Comparison of ENCODE assay signal across 28 mouse cellular contexts in genomic region chr11:12656450-12656849, GRCm38 (mm10).
DNase-seq lines count a peak whose midpoint lies in the region; ATAC-seq and TF ChIP-seq lines count a peak whose summit lies in the region.
"Had no signal": no experiment of that assay in that cellular context is flagged by ENCODE, and none has a peak within 500 bp of the region (broad histone marks: within the 10 kb centered on the region; RNA-seq: fewer than 3 reads in every experiment).

No protein-coding gene starts in this region.

- TF ChIP-seq POLR2A in brain, embryonic 14.5 days (IDR thresholded peaks at IDR 0.05; ENCODE audit: borderline replicate concordance, extremely low read depth, insufficient read depth, insufficient read length, poor library complexity, severe bottlenecking) = no peak

- H3K4me1 ChIP-seq in limb, embryonic 11.5 days (ENCODE audit: control insufficient read depth, insufficient read depth, low read length) = no peaks in the 10 kb centered on the region
- no peaks in the 10 kb centered on the region for H3K4me1 ChIP-seq in limb, embryonic 10.5 days
- H3K4me1 ChIP-seq in ES-E14 (ENCODE audit: control insufficient read depth in 2 of 2, insufficient read depth in 2 of 2, low read length in 2 of 2, poor library complexity in 1 of 2) = peaks cover 0 to 4% of the 10 kb centered on the region in 2 experiments; a peak in 2 of 4 replicates
- no peaks in the 10 kb centered on the region for H3K4me1 ChIP-seq in embryonic facial prominence, embryonic 10.5 days
- H3K4me1 ChIP-seq: embryonic facial prominence, embryonic 15.5 days; forebrain, embryonic 13.5 days; hindbrain, embryonic 13.5 days; limb, embryonic 15.5 days; liver, embryonic 13.5 days; neural tube, embryonic 13.5 days had no signal

- H3K36me3 ChIP-seq in limb, embryonic 11.5 days (ENCODE audit: control insufficient read depth, insufficient read depth, low read length) = no peaks in the 10 kb centered on the region
- no peaks in the 10 kb centered on the region for H3K36me3 ChIP-seq in limb, embryonic 10.5 days
- H3K36me3 ChIP-seq in ES-E14 (ENCODE audit: control insufficient read depth, insufficient read depth, low read length, poor library complexity, severe bottlenecking) = no peaks in the 10 kb centered on the region
- H3K36me3 ChIP-seq in embryonic facial prominence, embryonic 10.5 days (replicated peaks) = no peaks in the 10 kb centered on the region
- H3K36me3 ChIP-seq: embryonic facial prominence, embryonic 15.5 days; hindbrain, embryonic 13.5 days; limb, embryonic 15.5 days; liver, embryonic 13.5 days; neural tube, embryonic 13.5 days had no signal

- in situ Hi-C loops in ES-E14 (cut with MboI; ENCODE audit: low sequenced_read_pairs in 2 of 2, unreplicated experiment in 2 of 2) = no loop called here

- H3K9me3 ChIP-seq in limb, embryonic 11.5 days (ENCODE audit: control insufficient read depth, low read length) = no peaks in the 10 kb centered on the region
- H3K9me3 ChIP-seq in limb, embryonic 10.5 days (replicated peaks) = no peaks in the 10 kb centered on the region
- no peaks in the 10 kb centered on the region for H3K9me3 ChIP-seq in ES-E14 (ENCODE audit: control insufficient read depth, insufficient read depth, low read depth, low read length)
- H3K9me3 ChIP-seq in embryonic facial prominence, embryonic 10.5 days = no peaks in the 10 kb centered on the region
- H3K9me3 ChIP-seq: embryonic facial prominence, embryonic 15.5 days; forebrain, embryonic 13.5 days; hindbrain, embryonic 13.5 days; limb, embryonic 15.5 days; liver, embryonic 13.5 days; neural tube, embryonic 13.5 days had no signal

- no peaks in the 10 kb centered on the region for H3K27me3 ChIP-seq in limb, embryonic 11.5 days (ENCODE audit: control insufficient read depth, insufficient read depth, low read length)
- H3K27me3 ChIP-seq in limb, embryonic 10.5 days (ENCODE audit: low read depth, poor library complexity, severe bottlenecking) = no peaks in the 10 kb centered on the region
- H3K27me3 ChIP-seq in embryonic facial prominence, embryonic 10.5 days (replicated peaks; ENCODE audit: low read depth, poor library complexity, severe bottlenecking) = no peaks in the 10 kb centered on the region
- H3K27me3 ChIP-seq: embryonic facial prominence, embryonic 15.5 days; forebrain, embryonic 13.5 days; hindbrain, embryonic 13.5 days; limb, embryonic 15.5 days; liver, embryonic 13.5 days; neural tube, embryonic 13.5 days had no signal

- DNase-seq in limb, embryonic 11.5 days (ENCODE audit: low spot score) = peak; percentile 22
- no peak for DNase-seq in limb, embryonic 10.5 days (ENCODE audit: low spot score)
- peak; percentile 11 for DNase-seq in ES-E14 (ENCODE audit: low read depth, low spot score)
- peak; percentile 11 for DNase-seq in brain, embryonic 14.5 days (ENCODE audit: low read depth)
- DNase-seq in embryonic facial prominence, embryonic 10.5 days (ENCODE audit: low spot score) = peak; percentile 8
- DNase-seq in neural tube, embryonic 10.5 days (ENCODE audit: extremely low spot score, low spot score) = no peak
- DNase-seq in heart, adult 11 months = no peak
- DNase-seq: adrenal gland, postnatal 14 days; cerebellum, adult 2 months; cerebellum, postnatal 14 days; gastrocnemius, postnatal 14 days; heart, postnatal 36 days; liver, embryonic 13.5 days; lung, adult 18-20 months; retina, postnatal 1 day; right cerebral cortex, postnatal 14 days; thymus, postnatal 25 days had no signal

- no peak for TF ChIP-seq CTCF in brain, embryonic 14.5 days (IDR thresholded peaks at IDR 0.05; ENCODE audit: borderline replicate concordance, extremely low read depth, insufficient read depth, insufficient read length)

- no peak overlapping the region for H3K4me3 ChIP-seq in limb, embryonic 11.5 days (ENCODE audit: low read depth, low read length)
- H3K4me3 ChIP-seq in limb, embryonic 10.5 days = no peak overlapping the region
- H3K4me3 ChIP-seq in ES-E14 (ENCODE audit: insufficient read depth in 1 of 2, low read depth in 1 of 2, low read length in 2 of 2, poor library complexity in 1 of 2, severe bottlenecking in 1 of 2) = peak overlapping the region in 1 of 2 experiments; percentile 41; a peak in 2 of 4 replicates
- no peak overlapping the region for H3K4me3 ChIP-seq in embryonic facial prominence, embryonic 10.5 days
- H3K4me3 ChIP-seq: embryonic facial prominence, embryonic 15.5 days; forebrain, embryonic 13.5 days; hindbrain, embryonic 13.5 days; limb, embryonic 15.5 days; liver, embryonic 13.5 days; myocyte; neural tube, embryonic 13.5 days had no signal

- H3K9ac ChIP-seq in limb, embryonic 11.5 days (ENCODE audit: low read length) = no peak overlapping the region
- no peak overlapping the region for H3K9ac ChIP-seq in ES-E14 (ENCODE audit: insufficient read depth, low read depth, low read length, poor library complexity, severe bottlenecking)
- H3K9ac ChIP-seq: embryonic facial prominence, embryonic 15.5 days; forebrain, embryonic 13.5 days; hindbrain, embryonic 13.5 days; limb, embryonic 15.5 days; liver, embryonic 13.5 days; neural tube, embryonic 13.5 days had no signal

- WGBS in limb, embryonic 11.5 days = 43% methylated on average over 10 of the region's 10 CpGs
- WGBS in limb, embryonic 10.5 days = 47% methylated on average over 10 of the region's 10 CpGs
- WGBS in embryonic facial prominence, embryonic 10.5 days = 45% methylated on average over 10 of the region's 10 CpGs

- no peak overlapping the region for H3K4me2 ChIP-seq in limb, embryonic 11.5 days (ENCODE audit: low read depth, severe bottlenecking)
- H3K4me2 ChIP-seq: embryonic facial prominence, embryonic 15.5 days; forebrain, embryonic 13.5 days; heart, embryonic 11.5 days; hindbrain, embryonic 13.5 days; limb, embryonic 15.5 days; liver, embryonic 13.5 days; neural tube, embryonic 13.5 days had no signal

- no peak overlapping the region for H3K27ac ChIP-seq in limb, embryonic 11.5 days (replicated peaks; ENCODE audit: low read depth, low read length)
- H3K27ac ChIP-seq in limb, embryonic 10.5 days = no peak overlapping the region
- no peak overlapping the region for H3K27ac ChIP-seq in ES-E14 (ENCODE audit: insufficient read depth, low read depth, low read length, poor library complexity, severe bottlenecking)
- H3K27ac ChIP-seq in embryonic facial prominence, embryonic 10.5 days (replicated peaks) = no peak overlapping the region
- H3K27ac ChIP-seq: embryonic facial prominence, embryonic 15.5 days; forebrain, embryonic 13.5 days; hindbrain, embryonic 13.5 days; limb, embryonic 15.5 days; liver, embryonic 13.5 days; macrophage; neural tube, embryonic 13.5 days had no signal

- no peak for ATAC-seq in limb, embryonic 11.5 days (ENCODE audit: insufficient number of reproducible peaks, low FRiP score, low TSS enrichment, low read depth)
- ATAC-seq: CD4-positive, CD25-positive, alpha-beta regulatory T cell, adult 4 months; forebrain, embryonic 13.5 days; intestine, postnatal 0 days; lung, postnatal 0 days had no signal

TF ChIP-seq in ES-E14, 5 proteins besides CTCF, POLR2A, EP300 and RAD21:
- TF ChIP-seq CHD2 (IDR thresholded peaks at IDR 0.05; ENCODE audit: low read depth, low read length) = no peak

Comparison
In these comparisons a context has a peak if more than half of its experiments do, and no peak if none do; other contexts are left out.
1. DNase-seq: peak in limb, embryonic 11.5 days (single experiment), ES-E14 (single experiment), brain, embryonic 14.5 days (single experiment) and embryonic facial prominence, embryonic 10.5 days (single experiment); none in limb, embryonic 10.5 days (single experiment), neural tube, embryonic 10.5 days (single experiment) and heart, adult 11 months (single experiment).